Mouse (Mus musculus): ENCODE results near the gene Kif14.
"Not testable (repeated sequence)": the region's sequence is repeated elsewhere in the genome, so short reads cannot be mapped to it uniquely, and the experiment has no call there.

Kif14 gene

GRCm38 (mm10) chr1:136492232-136492631 lies 26.1 kb downstream of the Kif14 start:
- DNase-seq, result no peak

GRCm38 (mm10) chr1:136499317-136499716 lies 33.2 kb downstream of the Kif14 start:
- DNase-seq, result no peak

- no peak for DNase-seq
Observed at GRCm38 (mm10) chr1:136502936-136503335, 36.8 kb downstream of the Kif14 start.

- not testable (repeated sequence) for DNase-seq
Observed at GRCm38 (mm10) chr1:136506255-136506654, 40.1 kb downstream of the Kif14 start.

GRCm38 (mm10) chr1:136512317-136512716 lies 46.2 kb downstream of the Kif14 start:
- DNase-seq, result no peak

GRCm38 (mm10) chr1:136513181-136513580 lies 47.0 kb downstream of the Kif14 start:
- no peak for DNase-seq

DNA sequence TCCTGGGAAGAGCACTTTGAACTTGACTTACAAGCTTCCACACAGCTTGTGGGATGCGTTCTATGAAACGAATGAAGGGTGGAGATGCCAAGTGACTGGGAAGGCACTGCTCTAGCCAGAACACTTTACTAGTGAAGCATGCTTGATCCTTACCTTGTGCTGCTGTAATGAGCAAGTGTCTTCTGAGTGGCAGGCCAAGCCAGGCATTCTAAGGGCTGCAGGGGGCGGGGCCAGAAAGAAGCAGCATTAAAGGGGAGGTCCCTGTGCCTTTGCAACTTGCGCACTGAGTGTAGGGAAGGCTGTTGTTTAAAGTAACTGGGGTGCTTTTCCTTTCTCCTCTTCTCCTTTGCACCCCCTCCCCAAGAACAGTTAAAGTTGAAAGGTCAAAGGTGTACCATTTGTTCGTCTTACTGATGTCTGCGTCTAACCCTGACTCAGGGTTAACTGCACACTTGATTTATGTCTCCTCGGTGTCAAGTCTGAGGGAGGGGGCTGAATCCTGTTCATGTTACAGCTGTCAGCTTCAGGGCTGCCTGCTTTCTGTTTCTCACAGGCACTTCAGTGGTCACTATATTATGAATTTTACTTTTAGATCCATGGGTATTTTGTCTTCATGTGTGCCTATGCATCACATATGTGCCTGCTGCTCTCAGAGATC lies 52.7 kb downstream of the Kif14 start:
- no peak for DNase-seq

DNA sequence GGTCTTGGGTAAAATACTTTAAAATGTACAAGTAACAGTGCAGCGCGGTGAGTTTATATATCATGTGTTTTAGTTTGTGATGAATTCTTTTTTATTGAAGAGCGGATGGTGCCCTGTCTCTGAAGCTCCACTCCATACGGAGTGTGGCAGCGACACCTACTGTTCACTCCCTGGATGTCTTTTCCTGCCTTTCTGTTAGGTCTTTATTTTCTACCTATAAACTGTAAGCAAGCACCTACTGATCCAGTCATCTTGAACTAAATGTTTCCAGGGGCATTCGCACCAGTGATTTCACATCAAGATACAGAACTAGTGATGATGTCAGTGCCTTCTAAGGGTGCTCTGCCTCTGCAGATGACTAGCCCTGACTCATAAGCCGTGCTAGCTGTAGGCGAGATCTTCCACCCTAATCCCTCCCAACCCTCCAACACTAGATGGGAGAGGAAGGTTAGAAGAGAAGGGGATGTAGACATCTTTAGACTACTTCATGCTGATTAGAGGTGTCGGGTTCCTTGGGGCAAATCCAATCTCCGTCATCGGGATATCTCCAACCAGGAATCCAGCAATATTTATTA lies 55.3 kb downstream of the Kif14 start:
- peak; percentile 76 for DNase-seq

DNA sequence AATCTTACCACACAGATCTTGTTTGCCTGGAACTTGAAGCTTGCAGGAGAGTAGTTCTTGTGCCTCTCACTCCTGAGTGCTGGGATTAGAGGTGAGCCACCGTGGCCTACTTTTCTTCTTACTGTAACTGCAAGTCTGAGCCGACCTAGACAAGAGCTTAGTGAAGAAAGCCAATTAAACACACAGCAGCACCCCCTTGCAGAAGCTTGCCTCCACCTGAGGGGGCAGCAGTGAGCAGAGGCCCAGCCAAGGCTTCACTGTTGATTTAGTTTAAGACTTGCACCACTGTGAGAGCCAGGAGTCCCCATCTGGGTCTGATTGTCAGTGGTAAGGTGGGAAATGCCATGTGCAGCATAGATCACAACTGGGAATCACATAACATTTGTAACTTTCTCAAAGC lies 58.8 kb downstream of the Kif14 start:
- peak; percentile 58 for DNase-seq

GRCm38 (mm10) chr1:136525818-136526217 lies 59.7 kb downstream of the Kif14 start:
- DNase-seq, result no peak

GRCm38 (mm10) chr1:136527163-136527562 lies 61.0 kb downstream of the Kif14 start:
- peak; percentile 35 for DNase-seq

DNA sequence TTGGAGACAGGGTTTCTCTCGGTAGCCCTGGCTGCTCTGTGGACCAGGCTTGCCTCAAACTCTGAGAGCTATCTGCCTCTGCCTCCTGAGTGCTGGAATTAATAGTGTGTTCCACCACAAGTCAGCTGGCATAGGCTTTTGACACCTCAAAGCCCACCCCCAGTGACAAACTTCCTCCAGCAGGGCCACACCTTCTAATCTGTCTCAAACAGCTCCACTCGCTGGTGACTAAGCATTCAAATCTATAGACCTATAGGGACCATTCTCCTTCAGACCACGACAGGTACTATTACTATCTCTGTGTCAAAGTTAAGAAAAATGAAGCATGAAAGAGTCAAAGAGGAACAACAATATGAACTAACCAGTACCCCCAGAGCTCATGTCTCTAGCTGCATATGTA lies 66.4 kb downstream of the Kif14 start:
- DNase-seq, result no peak

- DNase-seq, result no peak
Observed at GRCm38 (mm10) chr1:136536947-136537346, 70.8 kb downstream of the Kif14 start.

DNA sequence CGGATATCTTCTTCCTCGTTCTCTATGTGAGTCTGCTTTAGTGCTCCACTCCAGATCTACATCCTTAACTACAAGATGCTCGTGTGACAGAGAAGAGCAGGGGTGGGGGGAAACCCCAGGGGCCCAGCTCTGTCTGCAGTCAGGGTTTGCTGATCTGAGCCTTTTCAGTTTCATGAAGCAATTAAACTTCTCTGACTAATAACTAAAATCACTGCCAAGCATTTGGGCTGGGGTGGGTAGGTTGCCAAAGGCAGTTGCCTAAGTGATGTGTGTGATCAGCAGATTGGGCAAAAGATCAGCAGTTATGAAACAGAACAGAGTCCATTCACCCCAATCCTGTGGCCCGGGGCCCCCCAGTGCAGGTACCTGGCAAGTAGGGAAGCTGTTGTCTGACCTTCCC lies 72.1 kb downstream of the Kif14 start:
- no peak for DNase-seq

- DNase-seq, result no peak
Observed at GRCm38 (mm10) chr1:136540407-136540895, 74.3 kb downstream of the Kif14 start.

DNA sequence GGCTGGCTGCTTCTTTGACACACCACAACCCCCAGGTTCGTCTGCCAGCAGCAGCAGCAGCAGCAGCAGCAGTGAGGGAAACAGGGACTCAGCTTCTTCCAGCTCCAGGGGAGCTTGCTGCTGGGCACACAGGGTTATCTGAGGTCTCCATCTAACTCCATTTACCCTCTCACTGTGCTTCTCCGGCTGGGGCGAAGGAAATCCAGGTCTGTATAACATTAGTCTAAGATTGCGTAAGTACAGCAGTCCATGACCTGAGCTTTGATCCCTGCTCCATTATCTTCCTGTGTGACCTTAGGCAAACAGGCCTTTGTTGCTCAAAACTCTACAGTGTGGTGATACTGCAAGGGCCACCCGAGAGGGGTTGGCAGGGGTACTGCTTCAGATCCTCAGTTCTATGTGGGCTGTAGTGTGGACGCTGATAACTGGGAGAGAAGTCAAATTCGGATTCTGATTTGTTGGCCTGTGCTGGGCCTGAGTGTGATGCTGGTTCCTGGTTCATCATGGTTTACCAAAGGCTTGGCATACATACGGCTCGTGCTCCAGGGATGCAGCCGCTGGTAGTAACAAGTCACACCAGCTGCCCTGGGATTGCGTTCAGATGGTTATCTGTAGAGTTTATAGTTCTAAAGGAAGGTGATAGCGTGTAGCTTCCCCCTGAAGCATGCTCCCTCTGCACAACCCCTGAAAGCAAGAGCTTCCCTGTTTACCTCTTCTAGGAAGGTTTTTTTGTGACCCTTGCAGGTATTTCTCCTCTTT lies 75.7 kb downstream of the Kif14 start:
- DNase-seq, result no peak

- no peak for DNase-seq
Observed at GRCm38 (mm10) chr1:136543920-136544319, 77.8 kb downstream of the Kif14 start.

- no peak for DNase-seq
Observed at GRCm38 (mm10) chr1:136547068-136547467, 80.9 kb downstream of the Kif14 start.

GRCm38 (mm10) chr1:136550285-136550684 lies 84.1 kb downstream of the Kif14 start:
- DNase-seq, result no peak

DNA sequence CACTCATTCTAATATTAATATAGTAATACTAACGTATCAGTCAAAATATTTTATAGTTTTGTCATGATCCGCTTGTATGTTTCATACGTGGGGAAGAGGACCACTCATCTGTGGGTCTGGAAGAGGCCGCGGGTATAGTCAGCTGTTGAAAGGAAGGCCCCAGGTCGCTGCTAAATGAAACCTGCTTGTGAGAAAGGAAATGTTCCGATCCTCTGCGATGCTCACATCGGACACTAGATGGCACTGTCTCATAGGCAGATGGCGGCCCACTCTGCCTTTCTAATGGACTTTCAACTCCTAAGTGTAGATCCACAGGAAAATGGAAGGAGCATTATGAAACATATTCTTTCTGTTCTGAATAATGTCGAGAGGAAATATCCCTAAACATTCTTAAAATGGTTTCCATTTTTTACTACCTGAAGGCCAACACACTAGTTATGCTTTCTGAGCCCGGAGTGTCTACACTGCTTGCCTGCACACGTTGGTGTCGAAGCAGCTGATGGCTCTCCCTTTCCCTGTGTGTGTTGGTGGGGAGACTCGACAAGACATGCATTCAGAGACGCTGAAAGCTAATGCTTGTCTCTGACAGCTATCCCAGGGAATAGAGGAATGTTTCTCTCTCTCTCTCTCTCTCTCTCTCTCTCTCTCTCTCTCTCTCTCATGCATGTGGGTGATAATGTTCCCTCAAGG lies 84.9 kb downstream of the Kif14 start:
- DNase-seq, result peak; percentile 83

DNA sequence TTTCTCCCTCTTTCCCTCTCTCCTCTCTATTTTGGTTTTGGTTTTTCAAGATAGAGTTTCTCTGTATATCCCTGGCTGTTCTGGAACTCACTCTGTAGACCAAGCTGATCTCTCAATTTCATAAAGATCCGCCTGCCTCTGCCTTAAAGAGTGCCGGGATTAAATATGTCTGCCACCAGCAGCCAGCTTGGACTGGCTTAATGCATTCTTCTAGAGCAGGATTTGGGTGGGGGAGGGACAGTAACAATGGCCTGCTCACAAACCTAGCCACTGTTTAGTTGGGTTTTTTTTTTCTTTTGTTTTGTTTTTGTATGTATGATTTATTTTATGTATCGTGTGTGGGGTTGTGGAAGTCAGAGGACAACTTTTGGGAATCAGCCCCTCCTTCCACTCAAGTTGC lies 88.5 kb downstream of the Kif14 start:
- no peak for DNase-seq

- DNase-seq, result no peak
Observed at GRCm38 (mm10) chr1:136555892-136556291, 89.7 kb downstream of the Kif14 start.

- DNase-seq, result not testable (repeated sequence)
Observed at GRCm38 (mm10) chr1:136556643-136557042, 90.5 kb downstream of the Kif14 start.

All from right cerebral cortex, postnatal 14 days (tissue).